ENCODE assay signal across 24 mouse cellular contexts in genomic region chr12:99959930-99960329, GRCm38 (mm10). TPM values are rescaled to one million over a fixed set of nuclear protein-coding genes. Genes with fewer than 3 reads are reported as not detected.
DNase-seq lines count a peak whose midpoint lies in the region; ATAC-seq and TF ChIP-seq lines count a peak whose summit lies in the region.
"Had no signal": no experiment of that assay in that cellular context is flagged by ENCODE, and none has a peak within 500 bp of the region (broad histone marks: within the 10 kb centered on the region; RNA-seq: fewer than 3 reads in every experiment).

No protein-coding gene starts in this region.

- no peak overlapping the region for H3K4me3 ChIP-seq in liver, embryonic 11.5 days (ENCODE audit: low read depth, low read length)
- no peak overlapping the region for H3K4me3 ChIP-seq in liver, postnatal 0 days (ENCODE audit: low read depth, low read length)
- H3K4me3 ChIP-seq in liver, embryonic 14.5 days (ENCODE audit: insufficient read depth in 1 of 2, low read depth in 2 of 2, low read length in 2 of 2): no peak overlapping the region
- H3K4me3 ChIP-seq: heart, embryonic 12.5 days; kidney, embryonic 15.5 days; layer of hippocampus, adult 2 months; stomach, embryonic 15.5 days had no signal

- H3K27ac ChIP-seq in liver, embryonic 11.5 days (ENCODE audit: low read depth, low read length): no peak overlapping the region
- H3K27ac ChIP-seq in liver, postnatal 0 days (ENCODE audit: low read depth): no peak overlapping the region
- H3K27ac ChIP-seq in liver, embryonic 14.5 days: no peak overlapping the region
- H3K27ac ChIP-seq: kidney, embryonic 15.5 days; layer of hippocampus, adult 2 months; stomach, embryonic 15.5 days had no signal

- peaks cover 18% of the 10 kb centered on the region for H3K27me3 ChIP-seq in liver, embryonic 11.5 days (replicated peaks; ENCODE audit: control insufficient read depth, insufficient read depth, low read length)
- H3K27me3 ChIP-seq in liver, postnatal 0 days (ENCODE audit: insufficient read depth, low read length): peaks cover 16% of the 10 kb centered on the region
- H3K27me3 ChIP-seq in liver, embryonic 14.5 days (ENCODE audit: control insufficient read depth, insufficient read depth, low read length): peaks cover 15% of the 10 kb centered on the region

- ATAC-seq in liver, embryonic 11.5 days (replicated peaks; ENCODE audit: low FRiP score): no peak; the same call in 1 of the 2 replicates
- no peak for ATAC-seq in liver, postnatal 0 days
- ATAC-seq in erythroblast, adult 5-6 weeks (replicated peaks; ENCODE audit: low FRiP score, poor library complexity, severe bottlenecking): peak; percentile 72
- ATAC-seq in liver, embryonic 14.5 days (ENCODE audit: insufficient read depth): peak; percentile 55; the same call in 1 of the 2 replicates
- ATAC-seq: Patski had no signal

- TF ChIP-seq EP300 in liver, postnatal 0 days (IDR thresholded peaks at IDR 0.05; ENCODE audit: low read depth): no peak
- no peak for TF ChIP-seq EP300 in liver, embryonic 14.5 days (IDR thresholded peaks at IDR 0.05; ENCODE audit: low read depth)

- no peak overlapping the region for H3K9ac ChIP-seq in liver, embryonic 11.5 days (ENCODE audit: low read depth, low read length)
- H3K9ac ChIP-seq in liver, postnatal 0 days (replicated peaks): no peak overlapping the region
- no peak overlapping the region for H3K9ac ChIP-seq in liver, embryonic 14.5 days (replicated peaks)
- H3K9ac ChIP-seq: heart, embryonic 12.5 days; kidney, embryonic 15.5 days; stomach, embryonic 15.5 days had no signal

- no peak for TF ChIP-seq CTCF in liver, postnatal 0 days (IDR thresholded peaks at IDR 0.05; ENCODE audit: low read depth)
- TF ChIP-seq CTCF in liver, embryonic 14.5 days (IDR thresholded peaks at IDR 0.05; ENCODE audit: low read depth): no peak

- no peaks in the 10 kb centered on the region for H3K9me3 ChIP-seq in liver, embryonic 11.5 days (ENCODE audit: control insufficient read depth, low read length)
- H3K9me3 ChIP-seq in liver, postnatal 0 days (ENCODE audit: low read length): no peaks in the 10 kb centered on the region
- H3K9me3 ChIP-seq in liver, embryonic 14.5 days (ENCODE audit: control insufficient read depth, low read length): no peaks in the 10 kb centered on the region
- H3K9me3 ChIP-seq: heart, embryonic 12.5 days; kidney, embryonic 15.5 days; stomach, embryonic 15.5 days had no signal

- H3K36me3 ChIP-seq in liver, embryonic 11.5 days (ENCODE audit: control insufficient read depth, insufficient read depth, low read length): 0 out of 2 replicates have a peak, but pooled peaks cover 2% of the 10 kb centered on the region
- H3K36me3 ChIP-seq in liver, postnatal 0 days (replicated peaks; ENCODE audit: insufficient read depth, low read length): 0 out of 2 replicates have a peak, but pooled peaks cover 4% of the 10 kb centered on the region
- H3K36me3 ChIP-seq in liver, embryonic 14.5 days (replicated peaks; ENCODE audit: control insufficient read depth, insufficient read depth, low read depth): no peaks in the 10 kb centered on the region
- H3K36me3 ChIP-seq: stomach, embryonic 15.5 days had no signal

- DNase-seq in heart, adult 11 months: peak; percentile 16
- no peak for DNase-seq in heart, postnatal 10 days
- peak; percentile 23 for DNase-seq in liver, embryonic 11.5 days (ENCODE audit: low spot score)
- no peak for DNase-seq in liver, postnatal 0 days
- peak in 1 of 3 experiments; percentile 16 for DNase-seq in liver, embryonic 14.5 days (ENCODE audit: low read depth in 3 of 3, low spot score in 3 of 3)
- no peak for DNase-seq in layer of hippocampus, adult 11-12 months (ENCODE audit: low spot score)
- DNase-seq in spleen, postnatal 36 days (ENCODE audit: low spot score in 2 of 2): no peak
- DNase-seq: adrenal gland, postnatal 36 days; cerebellum, adult 8-10 months; gastrocnemius, postnatal 14 days; heart, postnatal 36 days; lung, adult 2 months; lung, postnatal 4 days; right cerebral cortex, adult 18-20 months; thymus, postnatal 14 days had no signal

- H3K4me1 ChIP-seq in liver, embryonic 11.5 days (replicated peaks; ENCODE audit: control insufficient read depth, insufficient read depth, low read length): peaks cover 11% of the 10 kb centered on the region
- peaks cover 6% of the 10 kb centered on the region for H3K4me1 ChIP-seq in liver, postnatal 0 days (ENCODE audit: insufficient read depth)
- H3K4me1 ChIP-seq in liver, embryonic 14.5 days (replicated peaks; ENCODE audit: control insufficient read depth in 2 of 2, insufficient read depth in 2 of 2, low read length in 1 of 2): peaks cover 6 to 7% of the 10 kb centered on the region in 2 experiments; a peak in 2 of 4 replicates

- intact Hi-C loops in heart, postnatal 10 days (cut with DNase I): loop anchor here (5.0 kb wide), 1 partner anchor 58 kb away; no protein-coding TSS in a partner anchor

- WGBS in liver, embryonic 11.5 days: 34% methylated on average over 10 of the region's 10 CpGs
- 25% methylated on average over 10 of the region's 10 CpGs for WGBS in liver, postnatal 0 days (ENCODE audit: insufficient replicate concordance)
- WGBS in liver, embryonic 14.5 days (ENCODE audit: insufficient replicate concordance): 19% methylated on average over 10 of the region's 10 CpGs

- H3K4me2 ChIP-seq in liver, embryonic 11.5 days: no peak overlapping the region
- H3K4me2 ChIP-seq in liver, postnatal 0 days (ENCODE audit: low read depth, low read length): no peak overlapping the region
- peak overlapping the region; percentile 11; the same call in 1 of the 2 replicates for H3K4me2 ChIP-seq in liver, embryonic 14.5 days (ENCODE audit: low read depth)
- H3K4me2 ChIP-seq: heart, embryonic 12.5 days; kidney, embryonic 15.5 days; midbrain, embryonic 11.5 days; stomach, embryonic 15.5 days had no signal

RNA-seq across cellular contexts. Expression of gene Kcnk13, which starts 4.4 kb away (rescaled TPM):
- total RNA-seq in heart, postnatal 10 days (2021): under 1 TPM; 0.62 to 0.74 TPM
- 0.37 and 0.78 TPM in 2 replicates for polyA plus RNA-seq in liver, embryonic 11.5 days (2014; fragmentation: Nextera tagmentation; extraction: Ambion mirVana)
- polyA plus RNA-seq in liver, postnatal 0 days (2015; fragmentation: Nextera tagmentation; extraction: Ambion mirVana): 1.3 TPM in 2 replicates
- total RNA-seq in erythroblast, adult 5-6 weeks (2015; ENCODE audit: low replicate concordance): not detected in 2 replicates
- total RNA-seq in erythroblast, adult 5-6 weeks (2017; ENCODE audit: low replicate concordance): 0.42 TPM in 1 of 2 replicates, not detected in the other
- polyA plus RNA-seq in liver, embryonic 14.5 days (2012; rRNA removed): 0.23 and 0.24 TPM in 2 replicates
- 0.48 and 0.58 TPM in 2 replicates for polyA plus RNA-seq in liver, embryonic 14.5 days (2014; fragmentation: Nextera tagmentation; extraction: Ambion mirVana)
- total RNA-seq: common myeloid progenitor, adult 5-6 weeks had no signal
- polyA plus RNA-seq: C2C12, Patski had no signal

Comparison
In these comparisons a context has a peak if more than half of its experiments do, and no peak if none do; other contexts are left out.
1. DNase-seq: peak in heart, adult 11 months (single experiment) and liver, embryonic 11.5 days (single experiment); none in heart, postnatal 10 days (0 of 2), liver, postnatal 0 days (single experiment), layer of hippocampus, adult 11-12 months (single experiment) and spleen, postnatal 36 days (0 of 2).
2. ATAC-seq: peak in erythroblast, adult 5-6 weeks (single experiment) and liver, embryonic 14.5 days (single experiment); none in liver, embryonic 11.5 days (single experiment) and liver, postnatal 0 days (single experiment).